Mouse (Mus musculus) neural tube, embryonic 12.5 days (tissue): ENCODE results near the gene Rps11. TPM values are rescaled to one million over a fixed set of nuclear protein-coding genes. Genes with fewer than 3 reads are reported as not detected.
"Not testable (repeated sequence)": the region's sequence is repeated elsewhere in the genome, so short reads cannot be mapped to it uniquely, and the experiment has no call there.

Experiments
- ATAC-seq: fragments of 200-750 bp; cut with Nextera tagmentation; 2 replicates; pipeline ENCODE4 v1.8.0; 2017; ENCODE audit warnings: low read depth, mild to moderate bottlenecking, moderate TSS enrichment, moderate library complexity; ENCODE audit not compliant: low FRiP score
- H3K27ac ChIP-seq: fragments of 300-500 bp; sonication (generic); 2 replicates; pipeline ENCODE4 v1.5.1; 2016
- H3K27me3 ChIP-seq: fragments of 300-500 bp; sonication (generic); replicated peaks from 2 replicates; pipeline ENCODE4 v1.6.1; 2016; ENCODE audit warnings: mild to moderate bottlenecking
- H3K36me3 ChIP-seq: fragments of 300-500 bp; sonication (generic); 2 replicates; pipeline ENCODE4 v1.6.1; 2016; ENCODE audit warnings: mild to moderate bottlenecking
- H3K4me1 ChIP-seq: fragments of 300-500 bp; sonication (generic); 2 replicates; pipeline ENCODE4 v1.6.1; 2016
- H3K4me2 ChIP-seq: fragments of 300-500 bp; sonication (generic); replicated peaks from 2 replicates; pipeline ENCODE4 v1.6.1; 2016; ENCODE audit warnings: mild to moderate bottlenecking
- H3K4me3 ChIP-seq: fragments of 300-500 bp; sonication (generic); 2 replicates; pipeline ENCODE4 v1.5.1; 2016
- H3K9ac ChIP-seq: fragments of 300-500 bp; sonication (generic); 2 replicates; pipeline ENCODE4 v1.6.1; 2016; ENCODE audit warnings: mild to moderate bottlenecking
- H3K9me3 ChIP-seq: fragments of 300-500 bp; sonication (generic); 2 replicates; pipeline ENCODE4 v1.6.1; 2016; ENCODE audit warnings: mild to moderate bottlenecking
- WGBS: fragments of 180-500 bp; shearing (Covaris S2); methylation state at CpG from one replicate; pipeline ENCODE4 v1.1.7; 2016; 5-methylcytosine and 5-hydroxymethylcytosine counted together
- polyA plus RNA-seq: library from polyadenylated mRNA; unstranded; fragments of >200 nt; fragmentation: Nextera tagmentation; extraction: Ambion mirVana; gene quantifications from 2 replicates; pipeline ENCODE4 v1.2.1, GENCODE M21; 2016

Gene Rps11
- polyA plus RNA-seq, 1 experiment from 2014 or later, result 1,089 TPM

GRCm38 (mm10) chr7:45127700-45128224, 3.5 kb upstream of the Rps11 start:
- H3K9me3 ChIP-seq, result no peaks in the 10 kb centered on the region
- peaks cover 28% of the 10 kb centered on the region for H3K4me1 ChIP-seq
- peak overlapping the region; percentile 60 for H3K27ac ChIP-seq
- ATAC-seq, result no peak
- H3K4me2 ChIP-seq, result peak overlapping the region; percentile 78
- peak overlapping the region; percentile 81 for H3K4me3 ChIP-seq
- H3K27me3 ChIP-seq, result no peaks in the 10 kb centered on the region
- peaks cover 29% of the 10 kb centered on the region for H3K36me3 ChIP-seq
- WGBS, result 1% methylated on average over 6 of the region's 6 CpGs
- peak overlapping the region; percentile 97 for H3K9ac ChIP-seq

GRCm38 (mm10) chr7:45126844-45127699, 2.8 kb upstream of the Rps11 start:
- no peak for ATAC-seq
- Histone ChIP-seq H3K4me1 (peaks cover 32% of the 10 kb centered on the region), H3K27me3 (no peaks in the 10 kb centered on the region), H3K36me3 (peaks cover 36% of the 10 kb centered on the region), H3K9me3 (no peaks in the 10 kb centered on the region), H3K4me3 (peak overlapping the region; percentile 81), H3K9ac (peak overlapping the region; percentile 97), H3K4me2 (peak overlapping the region; percentile 78), H3K27ac (peak overlapping the region; percentile 60; the same call in 1 of the 2 replicates)
- 48% methylated on average over 21 of the region's 21 CpGs for WGBS

- Histone ChIP-seq H3K9ac (peak overlapping the region; percentile 97), H3K4me3 (peak overlapping the region; percentile 81; the same call in 1 of the 2 replicates), H3K27ac (peak overlapping the region; percentile 60; the same call in 1 of the 2 replicates), H3K36me3 (peaks cover 44% of the 10 kb centered on the region), H3K4me2 (peak overlapping the region; percentile 78), H3K27me3 (no peaks in the 10 kb centered on the region), H3K4me1 (peaks cover 35% of the 10 kb centered on the region), H3K9me3 (no peaks in the 10 kb centered on the region)
- 72% methylated on average over 17 of the region's 17 CpGs for WGBS
- no peak for ATAC-seq
Observed at GRCm38 (mm10) chr7:45126147-45126843, 2.1 kb upstream of the Rps11 start.

GRCm38 (mm10) chr7:45125649-45126048, 1.4 kb upstream of the Rps11 start:
- not testable (repeated sequence) for H3K27me3 ChIP-seq, H3K9me3 ChIP-seq, H3K9ac ChIP-seq, ATAC-seq, H3K4me3 ChIP-seq
- Histone ChIP-seq H3K36me3 (peaks cover 50% of the 10 kb centered on the region), H3K27ac (peak overlapping the region; percentile 12; the same call in 1 of the 2 replicates), H3K4me2 (peak overlapping the region; percentile 78), H3K4me1 (peaks cover 35% of the 10 kb centered on the region)
- 56% methylated on average over 5 of the region's 5 CpGs for WGBS

GRCm38 (mm10) chr7:45125144-45125600, 933 bp upstream of the Rps11 start:
- no peaks in the 10 kb centered on the region for H3K27me3 ChIP-seq
- ATAC-seq, result no peak
- H3K4me3 ChIP-seq, result peak overlapping the region; percentile 5; the same call in 1 of the 2 replicates
- H3K36me3 ChIP-seq, result peaks cover 55% of the 10 kb centered on the region
- peaks cover 35% of the 10 kb centered on the region for H3K4me1 ChIP-seq
- peak overlapping the region; percentile 78 for H3K4me2 ChIP-seq
- peak overlapping the region; percentile 59 for H3K27ac ChIP-seq
- WGBS, result 7% methylated on average over 7 of the region's 7 CpGs
- H3K9ac ChIP-seq, result no peak overlapping the region
- H3K9me3 ChIP-seq, result no peaks in the 10 kb centered on the region

GRCm38 (mm10) chr7:45123186-45123570, 1.1 kb downstream of the Rps11 start:
- Histone ChIP-seq H3K36me3 (peaks cover 68% of the 10 kb centered on the region), H3K9me3 (no peaks in the 10 kb centered on the region), H3K4me2 (peak overlapping the region; percentile 78), H3K27ac (no peak overlapping the region), H3K4me1 (peaks cover 35% of the 10 kb centered on the region), H3K4me3 (peak overlapping the region; percentile 92), H3K27me3 (no peaks in the 10 kb centered on the region), H3K9ac (peak overlapping the region; percentile 97)
- ATAC-seq, result no peak
- WGBS, result 23% methylated on average over 12 of the region's 12 CpGs

- Histone ChIP-seq H3K36me3 (peaks cover 68% of the 10 kb centered on the region), H3K4me1 (peaks cover 35% of the 10 kb centered on the region), H3K9me3 (no peaks in the 10 kb centered on the region), H3K9ac (peak overlapping the region; percentile 97), H3K27me3 (no peaks in the 10 kb centered on the region), H3K4me2 (peak overlapping the region; percentile 78), H3K4me3 (peak overlapping the region; percentile 92), H3K27ac (no peak overlapping the region)
- WGBS, result 87% methylated on average over 15 of the region's 15 CpGs
- no peak for ATAC-seq
Observed at GRCm38 (mm10) chr7:45122561-45123185, 1.6 kb downstream of the Rps11 start.

- Histone ChIP-seq H3K4me1 (peaks cover 29% of the 10 kb centered on the region), H3K9ac (no peak overlapping the region), H3K27ac (no peak overlapping the region), H3K4me3 (no peak overlapping the region), H3K36me3 (peaks cover 62% of the 10 kb centered on the region), H3K27me3 (no peaks in the 10 kb centered on the region), H3K4me2 (peak overlapping the region; percentile 16), H3K9me3 (no peaks in the 10 kb centered on the region)
- ATAC-seq, result no peak
Observed at GRCm38 (mm10) chr7:45121966-45122365, 2.3 kb downstream of the Rps11 start.

- no peak for ATAC-seq
- H3K9ac ChIP-seq, result no peak overlapping the region
- H3K4me1 ChIP-seq, result peaks cover 24% of the 10 kb centered on the region
- H3K4me3 ChIP-seq, result no peak overlapping the region
- WGBS, result 76% methylated on average over 8 of the region's 8 CpGs
- H3K27ac ChIP-seq, result no peak overlapping the region
- no peaks in the 10 kb centered on the region for H3K9me3 ChIP-seq
- H3K27me3 ChIP-seq, result no peaks in the 10 kb centered on the region
- H3K36me3 ChIP-seq, result peaks cover 57% of the 10 kb centered on the region
- peak overlapping the region; percentile 16 for H3K4me2 ChIP-seq
Observed at GRCm38 (mm10) chr7:45121404-45121803, 2.8 kb downstream of the Rps11 start.

- no peak overlapping the region for H3K4me2 ChIP-seq
- H3K4me1 ChIP-seq, result peaks cover 19% of the 10 kb centered on the region
- no peak for ATAC-seq
- H3K4me3 ChIP-seq, result no peak overlapping the region
- peaks cover 43% of the 10 kb centered on the region for H3K36me3 ChIP-seq
- no peaks in the 10 kb centered on the region for H3K9me3 ChIP-seq
- no peak overlapping the region for H3K27ac ChIP-seq
- WGBS, result 82% methylated on average over 5 of the region's 5 CpGs
- H3K9ac ChIP-seq, result no peak overlapping the region
- H3K27me3 ChIP-seq, result no peaks in the 10 kb centered on the region
Observed at GRCm38 (mm10) chr7:45119780-45120709, 4.2 kb downstream of the Rps11 start.

GRCm38 (mm10) chr7:45118336-45118735, 5.9 kb downstream of the Rps11 start:
- Histone ChIP-seq H3K27me3 (no peaks in the 10 kb centered on the region), H3K9me3 (no peaks in the 10 kb centered on the region), H3K27ac (no peak overlapping the region), H3K4me2 (no peak overlapping the region), H3K4me1 (peaks cover 13% of the 10 kb centered on the region), H3K4me3 (no peak overlapping the region), H3K9ac (no peak overlapping the region), H3K36me3 (peaks cover 42% of the 10 kb centered on the region)
- no peak for ATAC-seq
- WGBS, result 91% methylated on average over 6 of the region's 6 CpGs
